Mouse (Mus musculus): ENCODE results near the gene Rgs12.

Gene Rgs12

DNA sequence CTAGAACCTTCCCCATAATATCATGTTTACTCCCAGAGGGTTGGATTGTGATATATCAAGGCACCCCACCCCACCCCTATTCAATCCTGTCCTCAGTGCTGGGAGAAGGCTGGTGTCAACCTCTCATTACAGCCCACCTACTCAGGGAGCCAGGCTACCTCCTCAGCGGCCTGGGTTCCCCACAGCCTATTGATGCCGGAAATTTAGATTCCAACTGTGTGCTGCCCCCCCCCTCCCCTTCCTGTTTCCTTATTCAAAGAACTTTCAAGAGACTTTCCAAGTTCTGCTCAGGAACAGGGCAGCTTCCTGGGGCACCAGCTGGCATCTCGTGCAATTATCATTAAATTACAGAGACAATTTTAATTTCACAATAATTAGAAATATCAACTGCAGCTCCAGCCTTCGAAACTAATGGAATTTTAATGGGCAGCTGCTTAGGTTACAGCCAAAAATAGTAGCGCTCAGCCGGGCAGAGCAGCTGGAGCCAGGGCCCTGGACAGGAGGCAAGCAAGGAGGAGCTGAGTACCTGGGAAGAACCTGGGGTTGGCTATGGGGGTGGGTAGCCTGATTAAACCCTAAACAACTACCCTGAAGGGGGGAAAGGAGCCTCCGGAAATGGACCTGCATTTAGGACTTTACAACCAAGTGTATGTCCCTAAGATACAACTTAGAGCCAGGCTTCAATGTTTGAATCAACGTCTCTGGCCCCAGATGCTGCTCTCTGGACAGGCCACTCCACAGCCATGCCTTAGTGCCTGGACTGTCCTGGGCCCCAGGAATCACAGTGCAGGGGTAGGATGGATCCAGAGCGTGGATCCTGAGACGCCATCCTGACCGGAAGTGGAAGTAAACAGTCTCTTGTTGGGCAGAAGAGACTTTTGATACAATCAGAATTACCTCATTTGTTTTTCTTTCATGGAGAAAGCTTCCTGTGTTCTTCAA is 17.5 kb upstream of the Rgs12 start:
- DNase-seq, result no peak

- no peak for DNase-seq
Measured at GRCm38 (mm10) chr5:34932458-34932806, 16.8 kb upstream of the Rgs12 start.

DNA sequence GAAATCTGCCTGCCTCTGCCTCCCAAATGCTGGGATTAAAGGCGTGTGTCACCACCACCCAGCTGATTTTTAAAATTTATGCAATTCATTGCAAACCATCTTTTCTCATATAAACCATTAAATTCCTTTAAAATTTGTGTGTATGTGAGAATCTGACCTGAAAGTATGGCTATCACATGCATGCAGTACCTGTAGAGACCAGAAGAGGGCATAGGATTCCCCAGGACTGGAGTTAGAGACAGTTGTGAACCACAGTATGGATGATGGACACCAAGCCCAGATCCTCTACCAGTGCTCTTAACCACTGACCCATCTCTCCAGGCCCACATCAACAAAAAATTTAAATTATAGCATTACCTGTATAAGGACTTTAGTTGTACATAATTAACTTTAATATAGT is 15.8 kb upstream of the Rgs12 start:
- DNase-seq, result no peak

DNA sequence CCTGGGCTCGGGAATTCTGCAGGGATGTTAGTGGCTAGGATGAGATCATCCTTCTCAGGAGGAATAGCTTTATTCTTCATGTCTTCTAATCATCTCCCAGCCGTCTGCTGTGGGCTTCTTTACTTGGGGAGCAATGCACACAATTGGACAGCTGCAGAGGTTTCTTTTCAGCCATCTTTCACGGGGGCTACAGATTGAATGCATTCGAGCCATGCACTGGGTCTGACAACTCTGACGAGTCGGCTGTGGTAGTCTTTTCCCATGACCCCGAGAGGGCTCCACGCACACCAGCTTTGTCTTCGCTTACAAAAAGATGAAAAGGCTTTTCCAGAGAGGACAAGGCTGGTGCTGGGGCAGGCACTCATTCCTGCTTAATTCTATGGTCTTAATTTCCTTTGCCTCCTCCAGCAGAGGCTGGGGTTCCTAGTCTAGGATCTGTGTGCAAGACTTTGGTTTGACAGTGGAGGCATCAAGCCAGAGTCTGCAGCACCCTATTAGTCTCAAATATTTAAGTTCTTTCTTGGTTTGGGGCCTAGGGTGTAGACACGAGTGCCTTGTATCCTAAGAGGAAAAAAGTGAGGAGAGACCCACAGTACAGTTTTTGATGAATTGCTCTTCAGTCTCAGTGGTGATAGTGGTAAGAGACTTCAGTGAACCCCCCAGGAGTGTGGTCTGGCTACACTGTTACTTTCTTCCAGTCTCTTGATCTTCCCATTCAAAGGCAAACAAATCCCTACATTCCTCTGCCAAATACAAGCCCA is 7.4 kb upstream of the Rgs12 start:
- DNase-seq, result no peak

- no peak for DNase-seq
Measured at GRCm38 (mm10) chr5:34943428-34943827, 5.8 kb upstream of the Rgs12 start.

- DNase-seq, result peak; percentile 5
Measured at GRCm38 (mm10) chr5:34949769-34950211, 545 bp downstream of the Rgs12 start.

DNA sequence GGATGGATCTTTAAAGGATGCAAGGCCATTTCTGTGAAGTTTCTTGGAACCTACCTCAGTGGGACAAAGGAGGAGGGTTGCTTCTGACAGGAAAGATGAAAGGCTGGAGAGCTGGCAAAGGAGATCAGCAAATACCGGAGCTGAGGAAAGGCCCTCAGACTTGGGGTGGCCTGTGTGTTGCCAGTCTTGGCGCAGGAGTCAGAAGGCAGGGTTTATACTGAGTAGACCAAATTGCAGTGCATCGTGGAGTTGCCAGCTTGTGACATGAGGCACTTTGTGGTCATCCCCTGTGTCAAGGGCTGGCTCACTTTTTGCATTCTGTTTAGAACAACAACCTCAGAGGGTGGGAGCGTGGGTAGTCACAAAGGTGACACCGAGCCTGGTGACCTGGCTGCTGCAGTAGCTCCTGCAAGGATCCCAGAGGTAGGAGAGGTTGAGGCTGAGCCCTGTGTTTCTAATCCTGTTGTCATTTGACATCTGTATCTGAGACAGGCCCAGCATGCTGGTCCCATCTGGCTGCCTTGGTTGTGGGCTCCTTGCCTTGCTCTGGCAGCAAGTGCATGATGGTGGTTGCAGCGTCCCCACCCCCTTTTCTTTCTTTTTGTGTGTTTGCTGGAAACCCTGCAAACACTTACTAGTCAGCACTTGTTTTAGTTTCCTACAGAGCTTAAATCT is 1.4 kb downstream of the Rgs12 start:
- peak; percentile 4 for DNase-seq

- peak; percentile 6 for DNase-seq
Measured at GRCm38 (mm10) chr5:34951161-34951834, 2.1 kb downstream of the Rgs12 start.

DNA sequence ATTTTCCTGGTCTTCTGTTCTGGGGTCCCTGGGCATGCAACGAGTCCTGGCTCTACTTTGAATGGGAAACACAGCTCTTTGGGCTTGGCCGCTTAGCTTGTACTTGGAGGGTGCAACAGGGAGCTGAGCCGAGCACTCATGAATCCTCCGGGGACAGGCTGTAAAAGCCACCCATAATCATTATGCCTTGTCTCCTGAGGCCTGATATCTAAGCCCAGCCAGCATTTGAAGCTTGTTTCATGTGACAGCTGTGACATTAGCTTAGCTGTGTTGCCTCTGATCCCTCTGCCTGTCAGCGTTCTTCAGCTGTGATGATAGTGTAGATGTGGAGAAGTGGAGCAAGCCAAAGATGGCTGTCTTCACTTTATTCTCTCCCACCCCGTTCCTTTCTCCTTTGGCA is 5.3 kb downstream of the Rgs12 start:
- DNase-seq, result no peak

- DNase-seq, result peak; percentile 7
Measured at GRCm38 (mm10) chr5:34955630-34956029, 6.4 kb downstream of the Rgs12 start.

DNA sequence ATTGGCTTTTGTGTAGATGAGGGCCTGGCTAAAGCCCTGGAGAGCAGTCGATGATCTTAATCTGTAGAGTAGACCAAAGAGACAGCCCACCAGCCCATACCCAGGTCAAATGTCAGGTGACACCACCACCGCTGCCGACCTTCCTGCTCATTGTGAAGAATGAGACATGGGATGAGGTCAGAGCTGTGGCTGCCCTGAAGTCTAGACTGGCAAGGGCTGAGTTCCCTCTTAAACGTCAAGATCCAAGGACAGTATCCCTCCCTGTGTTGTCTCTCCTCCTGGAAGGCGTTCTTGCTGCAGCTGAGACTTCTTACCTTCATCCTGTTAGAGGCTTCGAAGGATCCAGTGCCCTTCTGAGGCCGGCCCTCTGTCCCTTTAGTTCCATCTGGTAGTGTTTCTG is 6.9 kb downstream of the Rgs12 start:
- DNase-seq, result no peak

DNA sequence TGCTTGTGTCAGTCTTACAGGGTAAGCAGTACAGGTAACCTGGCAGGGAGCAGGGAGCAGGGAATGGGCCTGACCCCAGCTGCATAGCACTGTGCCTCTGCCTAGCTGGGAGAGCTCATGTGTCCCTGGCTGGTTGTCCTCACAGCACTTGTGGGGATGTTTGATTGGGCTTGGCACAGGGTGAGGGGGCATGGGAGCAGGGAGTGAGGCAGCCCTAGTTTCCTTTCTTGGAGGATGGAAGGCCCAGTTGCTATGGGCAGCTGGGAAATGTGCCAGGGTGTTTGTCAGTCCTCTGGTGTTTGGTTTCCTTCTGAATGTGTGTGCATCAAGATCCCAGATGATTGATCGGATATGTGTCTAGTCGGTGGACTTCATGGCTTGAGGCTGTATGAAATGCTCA is 7.8 kb downstream of the Rgs12 start:
- DNase-seq, result no peak

DNA sequence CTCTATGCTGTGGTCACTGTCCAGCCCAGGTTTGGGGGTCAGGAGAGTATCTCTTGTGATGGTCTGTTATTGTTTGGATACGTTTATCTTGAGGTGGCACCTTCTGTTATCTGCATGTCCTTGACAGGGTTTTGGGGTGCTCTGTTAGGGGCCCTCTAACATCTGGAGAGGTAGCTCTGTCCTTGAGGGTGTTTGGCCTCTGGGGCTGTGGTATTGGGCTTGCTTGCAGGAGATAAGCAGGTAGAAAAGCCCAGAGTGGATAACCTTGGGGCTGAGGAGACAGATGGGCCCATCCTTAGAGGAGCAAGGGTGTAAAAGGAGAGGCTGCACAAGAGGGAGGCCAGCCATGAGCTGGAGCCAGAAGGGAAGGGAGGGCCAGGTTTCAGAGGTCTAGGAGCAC is 10.8 kb downstream of the Rgs12 start:
- no peak for DNase-seq

GRCm38 (mm10) chr5:34965531-34965930 is 16.3 kb downstream of the Rgs12 start:
- DNase-seq, result no peak

DNA sequence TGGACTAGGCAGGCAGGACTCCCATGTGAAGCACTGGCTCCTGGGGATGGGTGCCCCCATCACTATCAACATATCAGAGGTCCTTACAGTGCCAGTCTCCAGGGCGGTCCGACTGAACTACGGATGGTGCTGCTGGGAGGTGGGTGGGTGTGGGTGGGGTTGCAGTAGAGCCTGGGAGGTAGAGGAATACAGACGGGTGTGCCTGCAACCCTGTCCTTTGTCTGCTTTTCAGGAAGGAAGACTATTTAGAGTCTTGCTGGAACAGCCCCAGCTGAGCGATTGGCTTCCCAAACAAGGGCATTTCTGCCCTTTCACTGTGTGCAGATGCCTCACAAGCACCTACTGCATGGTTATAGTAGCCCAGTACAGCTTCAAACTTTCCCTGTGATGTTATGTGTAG is 19.1 kb downstream of the Rgs12 start:
- no peak for DNase-seq

DNA sequence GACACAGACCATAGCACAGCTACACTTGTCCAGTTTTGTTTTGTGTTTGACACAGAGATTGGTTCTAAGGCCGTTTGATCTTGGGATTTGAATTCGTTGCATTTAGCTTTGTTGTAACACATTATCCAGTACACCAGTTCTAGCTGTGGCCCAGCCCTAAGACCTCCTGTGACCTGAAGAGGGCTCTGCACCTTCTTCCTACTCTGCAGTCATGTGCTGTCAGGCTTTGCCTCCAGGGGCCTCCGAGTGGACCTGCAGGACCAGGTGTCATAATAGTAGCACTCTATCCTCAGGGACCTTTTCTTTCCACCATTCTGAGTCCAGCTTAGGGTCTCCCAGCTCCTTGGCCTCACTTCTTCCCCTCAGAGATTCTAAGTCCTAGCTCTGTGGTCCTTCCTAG is 23.2 kb downstream of the Rgs12 start:
- DNase-seq, result no peak

GRCm38 (mm10) chr5:34973560-34974317 is 24.5 kb downstream of the Rgs12 start:
- no peak for DNase-seq

GRCm38 (mm10) chr5:34974773-34975443 is 25.7 kb downstream of the Rgs12 start:
- no peak for DNase-seq

DNA sequence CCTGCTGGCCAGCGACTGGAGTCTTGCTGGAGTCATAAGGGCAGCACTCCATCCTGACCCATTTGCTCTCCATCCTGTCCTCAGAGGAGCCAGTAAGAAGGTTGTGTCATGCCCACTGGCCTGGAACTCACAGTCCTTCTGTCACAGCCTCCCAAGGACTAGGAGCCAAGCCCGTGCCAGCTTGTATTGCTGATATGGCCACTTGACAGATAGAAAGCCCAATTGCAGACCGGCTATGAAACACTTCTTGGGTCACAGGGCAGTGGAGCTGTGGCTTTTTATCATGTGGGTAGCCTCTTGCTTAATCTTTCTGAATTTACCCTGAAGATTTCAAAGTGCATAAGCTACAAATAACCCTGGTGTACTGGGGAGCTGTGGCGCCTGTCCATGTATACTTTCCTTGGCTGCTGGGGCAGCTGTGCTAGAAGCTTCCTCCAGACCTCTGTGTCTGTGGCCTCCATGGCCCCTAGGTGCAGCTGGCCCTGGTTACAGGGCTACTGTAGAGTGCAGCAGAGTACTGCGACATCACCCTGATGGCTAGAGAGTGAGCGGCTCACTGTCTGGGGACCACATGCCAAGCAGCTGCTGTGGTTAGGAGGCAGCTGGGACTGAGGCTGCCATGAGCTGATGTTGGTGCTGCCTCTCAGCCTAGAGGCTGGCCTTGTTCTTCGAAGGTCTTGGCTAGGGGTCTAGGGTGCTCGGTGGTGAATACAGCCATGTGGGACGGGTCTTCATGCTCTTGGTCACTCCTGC is 27.5 kb downstream of the Rgs12 start:
- no peak for DNase-seq

DNA sequence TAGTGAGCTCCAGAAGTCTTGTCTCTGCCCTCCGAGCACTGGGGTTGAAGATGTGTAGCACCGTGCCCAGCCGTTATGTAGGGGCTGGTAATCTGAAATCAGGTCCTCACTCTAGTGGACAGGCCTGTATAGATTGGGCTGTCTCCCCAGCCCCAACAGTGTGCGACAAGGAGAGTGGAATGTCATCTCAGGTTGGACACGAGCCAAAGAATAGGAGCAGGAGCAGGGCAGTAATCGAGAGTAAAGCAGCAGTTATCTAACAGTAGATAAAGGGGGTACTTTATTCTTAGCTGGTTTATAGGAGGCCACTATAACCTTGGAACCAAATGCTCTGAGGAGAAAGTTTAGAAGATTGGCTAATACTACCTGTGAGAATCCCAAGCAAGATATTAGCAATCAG is 30.9 kb downstream of the Rgs12 start:
- DNase-seq, result no peak

- no peak for DNase-seq
Measured at GRCm38 (mm10) chr5:34981734-34982133, 32.5 kb downstream of the Rgs12 start.
